Mouse (Mus musculus): ENCODE results near the gene D030056L22Rik. TPM values are rescaled to one million over a fixed set of nuclear protein-coding genes. Genes with fewer than 3 reads are reported as not detected.
A peak's percentile ranks its signal among the peaks of the same experiment; 100 is the strongest.
"Not testable (repeated sequence)": the region's sequence is repeated elsewhere in the genome, so short reads cannot be mapped to it uniquely, and the experiment has no call there.

Gene D030056L22Rik
- polyA plus RNA-seq (2012; rRNA removed), result 6.8 and 10.4 TPM in 2 replicates

DNA sequence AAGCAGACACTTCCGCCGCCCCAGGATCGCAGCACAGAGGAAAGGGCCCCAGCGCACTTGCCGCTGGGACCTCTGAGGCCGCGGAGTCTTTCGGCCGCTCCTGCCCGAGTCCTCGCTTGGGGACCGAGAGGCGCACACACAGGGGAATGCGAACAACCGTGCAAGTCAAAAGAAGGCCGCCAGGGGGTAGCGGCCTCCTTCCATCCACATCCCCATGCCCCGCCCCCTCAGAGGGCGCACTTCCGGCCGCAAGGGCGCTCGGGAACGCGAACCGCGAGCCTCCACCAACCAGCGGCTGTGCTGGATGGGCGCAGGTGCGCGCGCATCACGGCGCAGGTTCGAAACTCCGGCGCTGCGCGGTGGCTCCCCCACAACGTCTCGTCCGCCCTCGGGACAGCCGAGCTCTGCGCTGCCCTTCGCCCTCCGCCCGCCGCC, at the start of gene D030056L22Rik:
D030056L22Rik (plus strand) TSS at position 328 of the 435 bp plus-strand sequence.
- DNase-seq (ENCODE audit: low read depth), result no peak

DNA sequence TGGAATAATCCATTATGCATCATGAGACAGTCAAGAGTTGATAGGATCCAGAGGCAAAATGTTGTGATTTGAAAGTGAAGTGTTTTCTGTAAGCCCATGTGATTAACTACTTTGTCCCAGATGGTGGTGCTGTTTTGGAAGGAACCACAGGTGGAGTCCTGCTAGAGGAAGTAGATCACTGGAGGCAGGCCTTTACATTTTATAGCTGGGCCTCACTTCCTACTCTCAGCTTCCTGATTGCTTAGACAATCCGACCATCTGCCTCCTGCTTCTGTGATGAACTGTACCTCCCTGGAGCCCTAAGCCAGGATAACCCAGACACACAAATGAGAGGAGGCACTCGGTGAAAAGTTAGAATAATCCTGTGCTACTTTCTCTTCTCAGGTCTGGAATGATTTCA, 49.1 kb upstream of the D030056L22Rik start:
- DNase-seq (ENCODE audit: low read depth), result no peak

GRCm38 (mm10) chr19:18666966-18667365, 46.0 kb upstream of the D030056L22Rik start:
- DNase-seq (ENCODE audit: low read depth), result no peak

- DNase-seq (ENCODE audit: low read depth), result no peak
These were observed 43.4 kb upstream of the D030056L22Rik start for GRCm38 (mm10) chr19:18669551-18669950.

GRCm38 (mm10) chr19:18670608-18671007, 42.4 kb upstream of the D030056L22Rik start, which contains the start of gene Carnmt1:
Carnmt1 (plus strand) TSS chr19:18670764.
- DNase-seq (ENCODE audit: low read depth), result peak; percentile 70

- no peak for DNase-seq (ENCODE audit: low read depth)
These were observed 41.8 kb upstream of the D030056L22Rik start for GRCm38 (mm10) chr19:18671056-18671741.

- no peak for DNase-seq (ENCODE audit: low read depth)
These were observed 40.5 kb upstream of the D030056L22Rik start for GRCm38 (mm10) chr19:18672498-18672897.

GRCm38 (mm10) chr19:18673116-18673515, 39.9 kb upstream of the D030056L22Rik start:
- DNase-seq (ENCODE audit: low read depth), result no peak

DNA sequence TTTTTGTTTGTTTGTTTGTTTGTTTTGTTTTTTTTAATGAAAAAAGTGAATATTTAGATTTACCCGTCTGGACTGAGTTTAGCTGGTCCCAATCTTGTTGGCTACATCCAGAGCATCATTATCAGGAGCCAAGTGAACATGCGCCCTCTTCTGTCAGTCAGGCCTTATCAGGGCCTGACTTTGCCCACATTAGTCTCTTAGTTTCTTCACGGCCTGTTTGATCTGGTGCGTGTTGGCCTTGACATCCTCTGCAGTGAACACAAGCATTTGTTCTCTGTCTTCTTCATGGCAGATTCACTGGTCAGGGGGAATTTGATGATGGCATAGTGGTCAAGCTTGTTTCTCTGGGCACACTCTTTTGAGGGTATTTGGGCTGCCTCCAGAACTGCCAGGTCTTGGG, 30.9 kb upstream of the D030056L22Rik start:
- no peak for DNase-seq (ENCODE audit: low read depth)

GRCm38 (mm10) chr19:18687556-18687955, 25.4 kb upstream of the D030056L22Rik start:
- DNase-seq (ENCODE audit: low read depth), result no peak

DNA sequence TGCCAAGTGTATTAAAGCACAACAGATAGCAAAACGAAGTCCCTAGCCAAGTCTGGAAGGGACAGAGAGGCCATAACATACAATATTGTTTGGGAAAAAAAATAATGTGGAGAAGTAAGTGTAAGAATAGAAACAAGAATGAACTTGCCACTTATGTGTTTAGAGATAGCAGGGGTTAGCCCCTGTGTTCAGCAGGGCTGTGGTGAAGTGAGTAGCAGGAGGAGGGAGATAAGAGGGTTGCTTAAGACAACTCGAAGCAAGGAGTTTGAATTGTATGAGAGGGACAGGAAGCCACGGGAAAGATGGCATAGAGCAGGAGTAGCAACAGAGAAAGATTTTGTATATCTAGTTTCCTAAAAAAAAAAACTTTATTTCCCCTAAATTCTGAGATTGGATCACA, 20.8 kb upstream of the D030056L22Rik start:
- DNase-seq (ENCODE audit: low read depth), result no peak

- DNase-seq (ENCODE audit: low read depth), result no peak
These were observed 20.2 kb upstream of the D030056L22Rik start for GRCm38 (mm10) chr19:18692768-18693167.

- DNase-seq (ENCODE audit: low read depth), result no peak
These were observed 17.9 kb upstream of the D030056L22Rik start for GRCm38 (mm10) chr19:18695116-18695515.

DNA sequence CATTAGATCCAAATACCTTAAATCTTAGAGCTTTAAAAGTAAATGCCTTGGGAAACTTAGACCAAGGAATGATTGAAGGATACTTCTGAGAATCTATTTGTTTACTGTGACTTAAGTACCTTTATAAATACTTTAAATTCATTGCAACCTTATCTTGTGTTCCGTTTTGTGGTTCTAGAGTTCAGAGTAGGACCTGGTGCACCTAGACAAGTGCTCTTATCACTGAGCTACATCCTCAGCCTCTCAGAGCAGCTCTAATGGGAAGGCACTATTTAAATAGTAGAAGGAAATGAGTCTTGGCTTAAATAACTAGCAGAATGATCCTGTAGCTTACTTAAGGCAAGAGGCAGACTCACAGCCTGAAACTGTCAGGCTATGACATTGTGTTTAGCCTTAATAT, 17.4 kb upstream of the D030056L22Rik start:
- no peak for DNase-seq (ENCODE audit: low read depth)

DNA sequence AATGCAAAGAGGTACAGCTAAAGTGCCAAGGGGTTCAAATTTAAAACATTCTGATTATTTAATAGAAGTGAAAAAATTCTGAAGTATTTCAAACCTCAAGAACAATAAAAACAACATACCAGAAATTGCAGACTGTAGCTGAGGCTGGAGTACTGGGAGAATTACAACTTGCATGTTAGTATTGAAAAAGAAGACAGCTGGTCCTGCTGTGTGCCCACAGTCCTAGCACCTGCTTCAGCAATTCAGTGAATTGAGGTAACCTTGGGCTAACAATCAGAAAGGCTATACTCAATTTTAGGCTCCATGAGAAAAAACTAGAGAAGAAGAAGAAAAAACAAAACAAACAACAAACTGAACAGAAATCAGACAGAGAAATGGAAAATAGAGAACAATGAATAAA, 4.9 kb upstream of the D030056L22Rik start:
- no peak for DNase-seq (ENCODE audit: low read depth)

DNA sequence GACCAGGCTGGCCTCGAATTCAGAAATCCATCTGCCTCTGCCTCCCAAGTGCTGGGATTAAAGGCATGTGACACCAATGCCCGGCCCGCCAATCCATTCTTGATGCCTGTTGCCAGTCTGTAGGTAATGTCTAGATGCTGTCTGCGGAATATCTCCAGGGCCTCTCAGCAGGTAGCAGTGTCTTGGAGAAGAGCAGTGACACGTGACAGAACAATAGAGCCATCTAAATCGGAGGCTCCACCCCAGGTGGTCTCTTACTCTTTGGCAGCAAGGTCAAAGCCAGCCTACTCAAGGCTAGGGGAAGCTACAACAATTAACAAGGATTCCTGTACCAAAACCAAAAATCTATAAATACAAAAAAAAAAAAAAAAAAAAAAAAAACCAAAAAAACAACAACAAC, 2.1 kb upstream of the D030056L22Rik start:
- DNase-seq (ENCODE audit: low read depth), result no peak

DNA sequence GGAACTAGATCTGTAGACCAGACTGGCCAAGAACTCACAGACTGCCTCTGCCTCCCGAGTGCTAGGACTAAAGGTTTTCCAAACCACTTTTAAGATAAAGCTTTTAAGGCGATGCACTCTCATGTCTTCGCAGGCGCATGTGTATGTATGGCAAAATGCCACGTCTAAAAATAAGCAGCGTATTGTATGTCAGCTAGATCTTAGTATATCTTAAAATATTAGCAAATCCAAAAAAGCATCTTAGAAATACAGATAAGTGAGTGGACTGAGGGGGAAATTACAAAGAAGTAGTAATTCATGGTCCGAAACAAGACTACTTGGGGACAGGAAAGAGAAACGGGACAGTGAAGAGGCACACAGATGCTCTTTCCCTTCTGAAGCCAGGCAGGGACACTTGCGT, 1.4 kb upstream of the D030056L22Rik start:
- no peak for DNase-seq (ENCODE audit: low read depth)

GRCm38 (mm10) chr19:18712153-18712865, 684 bp upstream of the D030056L22Rik start:
- DNase-seq (ENCODE audit: low read depth), result no peak

DNA sequence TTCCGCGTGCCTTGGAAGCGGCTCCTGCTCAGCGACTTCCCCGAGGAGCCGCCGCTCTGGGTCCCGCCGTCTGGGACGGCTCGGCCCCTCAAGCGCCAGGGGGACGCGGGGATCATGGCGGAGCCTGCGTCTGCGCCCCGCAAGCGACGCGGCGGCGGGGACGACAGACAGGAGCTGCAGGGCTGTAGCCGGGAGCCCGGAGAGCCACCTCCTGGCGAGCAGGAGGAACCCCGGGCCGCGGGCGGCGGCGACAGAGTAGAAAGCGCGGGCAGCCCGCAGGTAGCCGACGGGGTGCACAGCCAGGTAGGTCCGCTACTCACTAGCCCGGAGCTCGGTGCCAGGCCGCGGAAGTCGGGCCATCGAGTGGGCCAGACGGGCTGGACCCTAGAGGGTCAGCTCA, 364 bp downstream of the D030056L22Rik start:
- not testable (repeated sequence) for DNase-seq (ENCODE audit: low read depth)

DNA sequence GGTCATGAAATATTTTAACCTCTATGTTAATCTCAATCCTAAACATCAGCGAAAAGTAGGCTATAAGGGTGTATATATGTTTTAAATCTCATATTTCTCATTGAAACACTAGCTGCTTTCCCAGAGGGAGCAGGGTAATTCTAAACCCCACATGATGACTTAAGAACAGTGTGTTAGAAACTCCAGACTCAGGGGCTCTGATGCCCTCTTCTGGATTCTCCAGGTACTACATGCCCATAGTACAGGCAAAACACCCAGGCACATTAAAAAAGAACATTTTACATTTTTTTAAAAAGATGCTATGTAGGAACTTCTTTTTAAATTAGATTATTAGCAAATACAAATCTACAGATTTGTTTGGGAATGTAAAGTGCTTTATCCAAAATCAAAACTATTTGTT, 3.4 kb downstream of the D030056L22Rik start:
- no peak for DNase-seq (ENCODE audit: low read depth)

DNA sequence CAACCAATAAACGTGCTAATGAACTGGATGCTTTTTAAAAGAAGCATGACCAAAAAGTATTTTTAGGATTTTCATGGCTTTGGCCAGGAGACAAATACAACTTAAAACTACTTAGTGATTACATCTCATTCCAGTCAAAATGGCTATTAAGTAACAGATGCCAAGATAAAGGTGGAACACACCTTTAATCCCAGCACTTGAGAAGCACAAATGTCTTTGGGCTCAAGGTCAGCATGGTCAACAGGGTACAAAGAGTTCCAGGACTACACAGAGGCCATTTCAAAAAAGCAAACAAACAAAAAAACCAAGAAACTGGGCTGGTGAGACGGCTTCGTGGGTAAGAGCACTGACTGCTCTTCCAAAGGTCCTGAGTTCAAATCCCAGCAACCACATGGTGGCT, 7.3 kb downstream of the D030056L22Rik start:
- no peak for DNase-seq (ENCODE audit: low read depth)

GRCm38 (mm10) chr19:18725186-18725585, 12.2 kb downstream of the D030056L22Rik start:
- DNase-seq (ENCODE audit: low read depth), result no peak

DNA sequence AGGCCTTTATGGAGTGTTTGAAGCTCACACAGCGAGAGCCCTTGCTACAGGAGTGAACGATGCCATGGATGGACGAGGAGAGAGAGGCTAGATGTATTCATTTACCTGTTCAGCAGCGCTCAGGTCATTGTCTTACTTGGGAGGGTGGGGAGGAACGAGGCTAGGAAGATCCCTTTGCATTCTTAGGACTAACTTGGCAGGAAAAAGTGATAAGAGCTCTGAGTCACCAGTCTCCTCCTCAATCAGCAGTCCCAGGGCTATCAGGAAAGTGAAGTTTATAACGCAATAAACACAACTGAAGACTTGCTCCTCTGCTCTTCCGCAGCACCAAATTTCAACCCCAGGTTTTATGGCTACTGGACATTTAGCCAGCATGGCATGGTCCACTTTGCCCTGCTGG, 17.3 kb downstream of the D030056L22Rik start:
- no peak for DNase-seq (ENCODE audit: low read depth)
